Mouse (Mus musculus): ENCODE results near the gene Tedc2. TPM values are rescaled to one million over a fixed set of nuclear protein-coding genes. Genes with fewer than 3 reads are reported as not detected.

Gene Tedc2
- total and polyA plus RNA-seq, 3 experiments, result 22.6 to 24.6 TPM; not detected in 1

DNA sequence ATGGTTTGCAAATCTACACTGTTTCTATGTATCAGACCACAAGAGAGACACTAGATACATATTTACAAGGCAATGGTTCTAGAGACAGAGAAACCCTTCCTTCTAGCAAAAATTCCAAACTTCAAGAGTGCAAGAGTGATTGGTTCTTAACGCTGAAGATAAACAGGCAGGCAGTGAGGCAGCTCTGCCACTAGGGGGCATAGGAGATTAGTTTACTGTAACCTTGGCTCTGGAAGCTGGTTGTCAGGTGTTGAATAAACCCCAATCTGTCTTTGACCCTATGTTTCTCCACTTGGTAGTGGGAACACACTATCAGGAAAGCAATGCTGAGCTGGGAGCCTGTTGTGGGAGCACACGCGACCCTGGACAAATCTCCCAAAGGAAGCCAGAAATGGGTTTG, 47.2 kb downstream of the Tedc2 start:
- peaks cover 15% of the 10 kb centered on the region for H3K79me2 ChIP-seq (ENCODE audit: control insufficient read depth, insufficient read depth, low read length, poor library complexity)
- no peak overlapping the region for H3K27ac ChIP-seq (ENCODE audit: control insufficient read depth, low read depth, low read length)
- H3K27me3 ChIP-seq (ENCODE audit: control insufficient read depth in 1 of 2, insufficient read depth in 2 of 2, low read length in 2 of 2), result no peaks in the 10 kb centered on the region
- H3K4me1 ChIP-seq (ENCODE audit: control insufficient read depth in 1 of 2, insufficient read depth in 2 of 2, low read length in 2 of 2), result peaks cover 11 to 23% of the 10 kb centered on the region in 2 experiments
- H3K4me3 ChIP-seq (ENCODE audit: control insufficient read depth in 1 of 2, insufficient read depth in 1 of 2, low read depth in 2 of 2, low read length in 2 of 2), result no peak overlapping the region
- peaks cover 0 to 20% of the 10 kb centered on the region in 2 experiments; a peak in 2 of 4 replicates for H3K36me3 ChIP-seq (ENCODE audit: control insufficient read depth in 1 of 2, insufficient read depth in 2 of 2, low read length in 2 of 2)
- H3K9me3 ChIP-seq (replicated peaks; ENCODE audit: insufficient read depth, low read length), result no peaks in the 10 kb centered on the region
- no peak overlapping the region for H3K9ac ChIP-seq (ENCODE audit: control insufficient read depth, low read depth, low read length, poor library complexity, severe bottlenecking)
- TF ChIP-seq MEF2A (IDR thresholded peaks at IDR 0.05; ENCODE audit: extremely low read depth, insufficient replicate concordance, low read depth, low read length, poor library complexity, severe bottlenecking) (no peak), GATA1 (IDR thresholded peaks at IDR 0.05; ENCODE audit: low read depth, low read length) (no peak), POLR2A (IDR thresholded peaks at IDR 0.05; ENCODE audit: control insufficient read depth in 1 of 2, insufficient read depth in 1 of 2, low read depth in 1 of 2, low read length in 2 of 2, poor library complexity in 1 of 2) (no peak), POLR2AphosphoS2 (IDR thresholded peaks at IDR 0.05; ENCODE audit: low read length) (no peak), CTCF (IDR thresholded peaks at IDR 0.05 in 2 of 3, conservative IDR thresholded peaks at IDR 0.05 in 1 of 3; ENCODE audit: control insufficient read depth in 1 of 3, insufficient read depth in 1 of 3, low read depth in 2 of 3, low read length in 3 of 3, poor library complexity in 1 of 3, severe bottlenecking in 1 of 3) (peak; percentile 79 to 97 (median 94)), ZMIZ1 (IDR thresholded peaks at IDR 0.05; ENCODE audit: low read depth, low read length) (peak; percentile 34; the same call in 1 of the 2 replicates), POLR2AphosphoS5 (IDR thresholded peaks at IDR 0.05; ENCODE audit: borderline replicate concordance, low read depth, low read length) (no peak), ZKSCAN1 (IDR thresholded peaks at IDR 0.05; ENCODE audit: low read depth, low read length) (no peak), USF2 (IDR thresholded peaks at IDR 0.05; ENCODE audit: borderline replicate concordance in 1 of 2, insufficient read depth in 1 of 2, low read depth in 1 of 2, low read length in 2 of 2) (no peak), HCFC1 (IDR thresholded peaks at IDR 0.05; ENCODE audit: low read depth, low read length) (peak; percentile 38; the same call in 1 of the 2 replicates), MAZ (IDR thresholded peaks at IDR 0.05; ENCODE audit: low read depth, low read length) (no peak), RAD21 (IDR thresholded peaks at IDR 0.05; ENCODE audit: low read depth, low read length) (peak; percentile 91), ZC3H11A (IDR thresholded peaks at IDR 0.05; ENCODE audit: low read depth, low read length) (peak; percentile 81), CHD1 (IDR thresholded peaks at IDR 0.05; ENCODE audit: low read depth, low read length) (no peak), RCOR1 (IDR thresholded peaks at IDR 0.05; ENCODE audit: low read depth, low read length) (no peak), MYC (IDR thresholded peaks at IDR 0.05; ENCODE audit: low read depth, low read length) (0 out of 2 replicates have a peak, but pooled peaks have one; percentile 24), EP300 (IDR thresholded peaks at IDR 0.05; ENCODE audit: low read depth in 1 of 2, low read length in 2 of 2) (no peak), GABPA (IDR thresholded peaks at IDR 0.05; ENCODE audit: low read depth, low read length) (no peak), UBTF (IDR thresholded peaks at IDR 0.05; ENCODE audit: borderline replicate concordance, insufficient read depth, low read depth, low read length) (no peak), E2F4 (IDR thresholded peaks at IDR 0.05; ENCODE audit: borderline replicate concordance, low read depth, low read length) (no peak), CHD2 (IDR thresholded peaks at IDR 0.05; ENCODE audit: low read length) (no peak), SMC3 (IDR thresholded peaks at IDR 0.05; ENCODE audit: low read depth, low read length) (peak; percentile 89), ELF1 (IDR thresholded peaks at IDR 0.05; ENCODE audit: low read depth, low read length) (no peak), TBP (IDR thresholded peaks at IDR 0.05; ENCODE audit: low read depth, low read length) (0 out of 2 replicates have a peak, but pooled peaks have one; percentile 28), SIN3A (IDR thresholded peaks at IDR 0.05; ENCODE audit: low read length) (peak; percentile 67), NRF1 (IDR thresholded peaks at IDR 0.05; ENCODE audit: insufficient read depth, low read depth, low read length, poor library complexity, severe bottlenecking) (no peak), ETS1 (IDR thresholded peaks at IDR 0.05; ENCODE audit: low read depth, low read length) (0 out of 2 replicates have a peak, but pooled peaks have one; percentile 8), TCF12 (IDR thresholded peaks at IDR 0.05; ENCODE audit: low read depth, low read length) (no peak)
- DNase-seq (ENCODE audit: low read depth, low spot score), result peak; percentile 86

Measured in MEL (cell line).